Mouse (Mus musculus) kidney, embryonic 14.5 days (tissue): ENCODE results near the gene Minpp1. TPM values are rescaled to one million over a fixed set of nuclear protein-coding genes. Genes with fewer than 3 reads are reported as not detected.

Experiments
- ATAC-seq: fragments of 200-750 bp; cut with Nextera tagmentation; 2 replicates; pipeline ENCODE4 v1.8.0; 2017; ENCODE audit warnings: moderate number of reproducible peaks, mild to moderate bottlenecking, moderate TSS enrichment, moderate library complexity; ENCODE audit not compliant: low FRiP score, low TSS enrichment
- H3K27ac ChIP-seq: fragments of 300-500 bp; sonication (generic); 2 replicates; pipeline ENCODE4 v1.5.1; 2014; ENCODE audit warnings: low read depth, mild to moderate bottlenecking, low read length, moderate library complexity, mixed read lengths
- H3K27me3 ChIP-seq: fragments of 300-500 bp; sonication (generic); 2 replicates; pipeline ENCODE4 v1.6.1; 2014; ENCODE audit warnings: mild to moderate bottlenecking, low read length; ENCODE audit not compliant: control insufficient read depth, insufficient read depth
- H3K36me3 ChIP-seq: fragments of 300-500 bp; sonication (generic); 2 replicates; pipeline ENCODE4 v1.6.1; 2014; ENCODE audit warnings: low read length, mixed read lengths; ENCODE audit not compliant: control insufficient read depth, insufficient read depth
- H3K4me1 ChIP-seq: fragments of 300-500 bp; sonication (generic); 2 replicates; pipeline ENCODE4 v1.6.1; 2014; ENCODE audit warnings: low read length, mixed read lengths; ENCODE audit not compliant: control insufficient read depth, insufficient read depth
- H3K4me2 ChIP-seq: fragments of 300-500 bp; sonication (generic); replicated peaks from 2 replicates; pipeline ENCODE4 v1.6.1; 2014; ENCODE audit warnings: low read depth, mild to moderate bottlenecking, low read length
- H3K4me3 ChIP-seq: fragments of 300-500 bp; sonication (generic); 2 replicates; pipeline ENCODE4 v1.5.1; 2014; ENCODE audit warnings: mild to moderate bottlenecking, low read length
- H3K9ac ChIP-seq: fragments of 300-500 bp; sonication (generic); 2 replicates; pipeline ENCODE4 v1.6.1; 2014; ENCODE audit warnings: low read depth, mild to moderate bottlenecking, low read length, moderate library complexity
- H3K9me3 ChIP-seq: fragments of 300-500 bp; sonication (generic); 2 replicates; pipeline ENCODE4 v1.6.1; 2016; ENCODE audit warnings: low read length; ENCODE audit not compliant: control insufficient read depth
- WGBS: fragments of 180-500 bp; shearing (Covaris S2); extraction: QIAGEN DNeasy Blood & Tissue Kit; methylation state at CpG from one replicate; pipeline ENCODE4 v1.1.7; 2014; 5-methylcytosine and 5-hydroxymethylcytosine counted together
- polyA plus RNA-seq: library from polyadenylated mRNA; unstranded; fragments of >200 nt; fragmentation: Nextera tagmentation; extraction: Ambion mirVana; gene quantifications from 2 replicates; pipeline ENCODE4 v1.2.1, GENCODE M21; 2014

The Minpp1 gene
- polyA plus RNA-seq, 1 experiment from 2014 or later: 82.4 TPM

GRCm38 (mm10) chr19:32548202-32548601 is 62.6 kb downstream of the Minpp1 start:
- ATAC-seq: no peak
- no peak overlapping the region for H3K4me3 ChIP-seq
- no peak overlapping the region for H3K4me2 ChIP-seq
- no peaks in the 10 kb centered on the region for H3K27me3 ChIP-seq
- WGBS: 93% methylated on average over 15 of the region's 15 CpGs
- H3K4me1 ChIP-seq: no peaks in the 10 kb centered on the region
- no peak overlapping the region for H3K9ac ChIP-seq
- H3K27ac ChIP-seq: no peak overlapping the region
- H3K36me3 ChIP-seq: no peaks in the 10 kb centered on the region
- no peaks in the 10 kb centered on the region for H3K9me3 ChIP-seq

GRCm38 (mm10) chr19:32550446-32550845 is 64.9 kb downstream of the Minpp1 start:
- no peak for ATAC-seq
- H3K9me3 ChIP-seq: no peaks in the 10 kb centered on the region
- H3K36me3 ChIP-seq: no peaks in the 10 kb centered on the region
- H3K27ac ChIP-seq: no peak overlapping the region
- 50% methylated on average over 5 of the region's 5 CpGs for WGBS
- no peaks in the 10 kb centered on the region for H3K4me1 ChIP-seq
- no peak overlapping the region for H3K9ac ChIP-seq
- H3K4me2 ChIP-seq: no peak overlapping the region
- H3K27me3 ChIP-seq: no peaks in the 10 kb centered on the region
- H3K4me3 ChIP-seq: no peak overlapping the region

- no peaks in the 10 kb centered on the region for H3K27me3 ChIP-seq
- 73% methylated on average over 3 of the region's 3 CpGs for WGBS
- H3K4me2 ChIP-seq: no peak overlapping the region
- ATAC-seq: no peak
- H3K4me1 ChIP-seq: no peaks in the 10 kb centered on the region
- no peak overlapping the region for H3K9ac ChIP-seq
- H3K36me3 ChIP-seq: no peaks in the 10 kb centered on the region
- no peaks in the 10 kb centered on the region for H3K9me3 ChIP-seq
- no peak overlapping the region for H3K4me3 ChIP-seq
- H3K27ac ChIP-seq: no peak overlapping the region
Measured at GRCm38 (mm10) chr19:32551442-32551841, 65.9 kb downstream of the Minpp1 start.

DNA sequence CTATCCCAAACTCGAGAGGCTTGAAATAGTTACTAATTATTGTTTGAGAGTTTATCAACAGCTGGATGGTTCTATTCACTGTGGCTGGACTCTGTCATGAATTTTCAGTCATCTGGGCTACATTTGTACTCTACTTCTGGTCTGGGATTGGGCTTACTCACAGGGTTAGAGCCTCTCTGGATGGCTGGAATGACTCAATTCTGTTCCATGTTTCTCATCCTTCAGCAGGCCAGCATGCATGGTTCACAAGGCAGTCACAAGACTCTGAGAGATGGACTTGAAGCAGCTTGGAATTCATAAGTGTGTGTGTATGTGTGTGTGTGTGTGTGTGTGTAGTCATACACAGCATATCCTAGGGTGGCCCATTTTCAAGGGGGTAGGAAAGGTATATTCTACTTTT is 66.5 kb downstream of the Minpp1 start:
- no peak overlapping the region for H3K4me2 ChIP-seq
- ATAC-seq: no peak
- H3K36me3 ChIP-seq: no peaks in the 10 kb centered on the region
- no peaks in the 10 kb centered on the region for H3K9me3 ChIP-seq
- no peak overlapping the region for H3K4me3 ChIP-seq
- no peak overlapping the region for H3K9ac ChIP-seq
- 74% methylated on average over 1 of the region's 1 CpGs for WGBS
- H3K27ac ChIP-seq: no peak overlapping the region
- no peaks in the 10 kb centered on the region for H3K27me3 ChIP-seq
- H3K4me1 ChIP-seq: no peaks in the 10 kb centered on the region

DNA sequence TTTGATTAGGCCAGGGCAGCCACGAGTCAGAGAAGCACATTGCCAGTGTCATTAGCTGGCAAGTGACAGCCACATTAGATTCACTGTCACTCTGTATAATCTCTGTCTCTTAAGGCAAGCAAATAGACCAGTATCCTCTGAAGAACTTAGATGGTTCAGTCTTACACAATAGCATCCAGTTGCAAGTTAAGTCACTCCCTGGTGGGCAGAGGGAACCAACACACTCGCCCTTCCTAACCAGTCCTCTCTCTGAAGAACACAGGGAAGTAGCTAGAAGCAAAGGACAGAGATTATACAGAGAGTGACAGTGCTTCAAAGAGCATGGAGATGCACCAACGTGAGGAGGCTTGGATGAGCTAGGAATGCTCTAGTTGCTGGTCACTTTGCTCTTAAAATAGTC is 67.7 kb downstream of the Minpp1 start:
- H3K9me3 ChIP-seq: no peaks in the 10 kb centered on the region
- ATAC-seq: no peak
- 76% methylated on average over 3 of the region's 3 CpGs for WGBS
- H3K4me1 ChIP-seq: no peaks in the 10 kb centered on the region
- no peaks in the 10 kb centered on the region for H3K27me3 ChIP-seq
- no peak overlapping the region for H3K27ac ChIP-seq
- H3K36me3 ChIP-seq: no peaks in the 10 kb centered on the region
- no peak overlapping the region for H3K9ac ChIP-seq
- no peak overlapping the region for H3K4me3 ChIP-seq
- H3K4me2 ChIP-seq: no peak overlapping the region

DNA sequence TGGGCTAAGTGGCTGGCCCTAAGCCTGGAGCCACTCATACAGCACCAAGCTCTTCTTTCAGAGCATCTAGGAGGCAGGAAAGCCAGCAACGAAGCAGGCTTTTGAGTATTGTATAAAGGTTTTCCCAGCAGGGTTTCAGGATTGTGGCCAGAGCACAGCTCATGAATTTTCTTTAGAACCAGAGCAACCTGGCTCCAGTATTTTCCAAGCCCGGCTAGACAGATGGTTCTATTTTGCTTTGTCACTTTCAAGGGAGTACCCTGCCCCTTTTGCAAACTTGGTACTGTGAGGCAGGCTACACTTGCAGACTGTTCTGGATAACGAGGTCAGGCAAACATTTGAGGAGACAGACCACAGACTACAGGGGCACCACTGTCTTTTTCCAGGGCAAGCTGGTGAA is 69.7 kb downstream of the Minpp1 start:
- Histone ChIP-seq H3K36me3 (no peaks in the 10 kb centered on the region), H3K27me3 (no peaks in the 10 kb centered on the region), H3K27ac (no peak overlapping the region), H3K9me3 (no peaks in the 10 kb centered on the region), H3K4me1 (no peaks in the 10 kb centered on the region), H3K4me2 (no peak overlapping the region), H3K9ac (no peak overlapping the region), H3K4me3 (no peak overlapping the region)
- 55% methylated on average over 3 of the region's 3 CpGs for WGBS
- no peak for ATAC-seq

Other genes starting within 250 kb of the Minpp1 start
- 32.1 and 50.8 TPM in 2 replicates for gene Sgms1, start 96.1 kb upstream of the Minpp1 start, polyA plus RNA-seq
- gene Rpl9-ps6, start 19.2 kb upstream of the Minpp1 start, polyA plus RNA-seq: 142 and 148 TPM in 2 replicates
- gene Papss2, start 110.0 kb downstream of the Minpp1 start, polyA plus RNA-seq: 10.9 and 19.1 TPM in 2 replicates